Mouse (Mus musculus): Measurements from ENCODE around the gene Myct1. TPM values are rescaled to one million over a fixed set of nuclear protein-coding genes. Genes with fewer than 3 reads are reported as not detected.

Myct1 gene
- 1 to 10 TPM; 4.2 to 5.7 TPM for total RNA-seq (2021)
- long read RNA-seq, experiment 1, partial matches to known transcripts, result 0 of 4 reads
- long read RNA-seq, experiment 1, other reads (novel, unspliced or antisense), result 1 of 4 reads
- long read RNA-seq, experiment 2, partial matches to known transcripts, result 0 of 4 reads
- long read RNA-seq, experiment 2, other reads (novel, unspliced or antisense), result 1 of 4 reads

DNA sequence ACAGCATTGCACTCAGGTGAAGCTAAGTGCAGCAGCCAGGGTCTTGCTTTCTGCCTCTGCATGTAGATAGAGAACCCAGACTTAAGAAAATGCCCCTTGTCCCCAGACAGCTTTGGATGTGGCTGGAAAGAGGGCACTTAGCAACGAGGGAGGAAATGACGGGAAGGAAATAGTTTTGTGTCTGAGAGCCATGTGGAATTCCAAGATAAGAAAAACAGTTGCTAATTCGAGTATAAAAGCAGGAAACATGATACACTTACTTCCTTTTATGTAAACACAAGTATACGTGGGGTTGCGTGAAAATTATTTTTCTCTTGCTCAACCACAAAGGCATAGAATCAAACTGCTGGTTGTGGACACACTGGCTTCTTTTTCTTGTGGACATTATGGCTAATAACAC lies at the start of gene Myct1:
Myct1 (plus strand) TSS at position 312 of the 400 bp plus-strand sequence.
- DNase-seq, result no peak

- no peak for DNase-seq
Measured at GRCm38 (mm10) chr10:5546428-5546827, 47.1 kb upstream of the Myct1 start.

- DNase-seq, result no peak
Measured at GRCm38 (mm10) chr10:5547769-5548168, 45.8 kb upstream of the Myct1 start.

DNA sequence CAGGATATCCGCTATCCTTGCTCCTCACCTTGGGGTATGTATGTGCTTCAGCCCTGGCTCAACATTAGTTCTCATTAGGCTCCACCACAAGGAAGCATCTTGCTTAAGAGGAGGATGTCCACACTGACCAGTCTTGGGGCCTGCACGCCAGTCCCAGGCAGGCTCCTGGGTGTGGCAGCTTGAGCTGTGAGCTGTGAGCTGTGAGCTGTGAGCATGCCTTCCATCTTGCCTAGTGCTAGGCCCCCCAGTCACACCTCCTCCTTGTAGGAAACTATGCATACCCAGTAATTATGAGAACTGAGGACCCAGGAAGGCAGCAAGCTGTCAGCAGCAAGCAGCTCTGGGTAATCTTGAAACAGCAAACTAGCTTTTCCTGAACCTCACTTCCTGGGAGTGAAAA lies 44.9 kb upstream of the Myct1 start:
- no peak for DNase-seq

- DNase-seq, result no peak
Measured at GRCm38 (mm10) chr10:5549871-5550167, 43.8 kb upstream of the Myct1 start.

- peak; percentile 26 for DNase-seq
Measured at GRCm38 (mm10) chr10:5550168-5551021, 43.2 kb upstream of the Myct1 start.

DNA sequence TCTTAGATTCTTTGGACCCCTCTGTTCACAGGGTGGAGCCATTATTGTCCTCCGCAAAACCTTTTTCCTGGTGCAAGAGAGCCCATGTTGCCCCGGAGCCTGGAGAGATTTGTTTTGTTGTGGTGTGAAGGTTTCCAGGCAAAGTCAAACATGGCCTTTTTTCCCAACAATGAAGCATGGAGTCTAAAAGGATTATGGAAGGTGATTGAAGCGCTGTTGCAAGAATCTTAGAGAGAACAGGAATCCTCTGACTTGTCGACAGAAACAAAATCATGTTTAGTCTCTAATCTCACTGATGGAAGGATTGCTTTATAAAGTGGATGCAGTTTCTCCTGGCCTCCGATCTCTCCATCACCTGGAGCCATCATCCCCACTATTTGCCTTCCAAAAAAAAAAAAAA lies 42.2 kb upstream of the Myct1 start, which contains the start of gene Syne1:
Syne1 (minus strand) TSS at position 101 of the 400 bp plus-strand sequence.
- DNase-seq, result no peak

- peak; percentile 10 for DNase-seq
Measured at GRCm38 (mm10) chr10:5554941-5555340, 38.6 kb upstream of the Myct1 start.

DNA sequence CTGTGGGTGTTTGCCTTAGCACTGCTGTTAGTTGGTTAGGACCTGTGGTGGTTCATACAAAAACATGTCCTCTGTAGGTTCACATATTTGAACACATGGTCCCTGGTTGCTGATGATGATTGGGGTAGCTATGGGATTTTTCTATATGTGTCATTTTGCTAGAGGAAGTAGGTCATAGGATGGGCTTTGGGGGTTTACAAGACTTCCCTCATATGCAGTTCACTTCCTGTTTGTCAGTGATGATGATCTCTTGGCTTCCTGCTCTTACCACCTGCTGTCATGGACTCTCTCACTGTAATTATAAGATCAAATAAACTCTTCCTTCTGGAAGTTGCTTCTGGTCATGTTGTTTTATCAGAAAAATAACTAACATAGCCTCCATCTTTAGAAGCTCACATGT lies 34.8 kb upstream of the Myct1 start:
- DNase-seq, result no peak

DNA sequence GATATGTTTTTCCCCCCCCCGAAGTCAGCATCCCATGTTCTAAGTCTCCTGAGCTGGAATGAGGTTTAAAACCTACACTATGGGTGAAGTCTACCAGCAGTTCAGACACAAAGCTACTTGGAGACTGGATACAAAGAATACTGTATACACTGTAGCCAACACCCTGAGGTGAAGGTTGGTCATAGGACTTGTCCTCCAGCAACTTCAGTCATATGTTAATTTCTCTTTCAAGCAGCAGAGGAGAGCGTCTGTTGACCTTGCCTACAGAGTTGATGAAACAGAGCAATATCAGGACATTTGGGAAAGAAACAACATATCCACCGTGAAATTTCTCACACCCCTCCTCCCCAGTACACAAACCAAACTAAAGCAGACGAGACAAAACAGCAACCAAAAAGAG lies 33.0 kb upstream of the Myct1 start:
- no peak for DNase-seq

DNA sequence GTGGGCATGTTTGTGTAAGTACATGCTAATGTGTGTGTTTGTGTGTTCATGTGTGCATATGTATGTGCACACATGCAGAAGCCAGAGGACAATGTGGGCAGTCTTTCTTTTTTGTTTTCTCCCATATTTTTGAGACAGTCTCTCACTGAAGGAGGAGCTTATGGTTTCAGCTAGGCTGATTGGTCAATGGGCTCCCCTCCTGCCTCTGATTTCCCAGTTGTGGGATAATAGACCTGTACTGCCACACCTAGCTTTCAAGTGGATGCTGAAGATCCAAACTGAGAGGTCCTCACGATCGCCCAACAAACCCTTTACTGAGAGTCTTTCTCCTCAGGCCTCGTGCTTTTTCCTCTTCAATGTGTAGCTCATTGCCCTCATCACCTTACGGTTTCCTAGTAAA lies 31.9 kb upstream of the Myct1 start:
- DNase-seq, result no peak

- no peak for DNase-seq
Measured at GRCm38 (mm10) chr10:5568991-5569390, 24.6 kb upstream of the Myct1 start.

- no peak for DNase-seq
Measured at GRCm38 (mm10) chr10:5570059-5570458, 23.5 kb upstream of the Myct1 start.

GRCm38 (mm10) chr10:5571332-5571731 lies 22.2 kb upstream of the Myct1 start:
- no peak for DNase-seq

DNA sequence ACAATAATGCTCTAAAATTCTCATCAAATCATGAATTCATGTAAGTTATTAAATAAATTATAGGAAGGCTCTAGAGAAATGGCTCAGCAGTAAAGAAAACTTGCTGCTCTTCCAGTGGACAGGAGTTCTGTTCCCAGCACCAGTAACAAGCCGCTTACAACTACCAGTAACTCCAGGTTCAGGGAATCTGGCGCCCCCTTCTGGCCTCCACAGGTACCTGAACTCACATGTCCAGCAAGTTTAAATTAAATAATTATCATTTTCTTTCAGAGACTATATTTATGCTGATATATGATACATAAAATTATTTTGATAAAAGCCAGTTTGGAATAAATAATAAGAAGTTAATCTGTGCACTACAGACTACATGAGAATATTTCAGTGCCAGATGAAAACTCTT lies 20.2 kb upstream of the Myct1 start:
- no peak for DNase-seq

DNA sequence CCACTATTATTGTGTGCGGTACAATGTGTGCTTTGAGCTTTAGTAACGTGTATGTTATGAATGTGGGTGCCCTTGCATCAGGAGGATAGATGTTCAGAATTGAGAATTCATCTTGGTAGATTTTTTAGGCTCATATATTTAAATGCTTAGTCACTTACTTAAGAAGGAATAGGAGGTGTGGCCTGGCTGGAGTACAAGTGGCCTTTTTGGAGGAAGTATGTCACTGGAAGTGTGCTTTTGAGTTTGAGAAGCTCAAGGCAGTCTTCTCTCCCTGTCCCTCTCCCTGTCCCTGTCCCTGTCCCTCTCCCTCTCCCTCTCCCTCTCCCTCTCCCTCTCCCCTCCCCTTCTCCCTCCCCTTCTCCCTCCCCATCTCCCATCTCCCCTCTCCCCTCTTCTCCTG lies 2.5 kb upstream of the Myct1 start:
- DNase-seq, result no peak

DNA sequence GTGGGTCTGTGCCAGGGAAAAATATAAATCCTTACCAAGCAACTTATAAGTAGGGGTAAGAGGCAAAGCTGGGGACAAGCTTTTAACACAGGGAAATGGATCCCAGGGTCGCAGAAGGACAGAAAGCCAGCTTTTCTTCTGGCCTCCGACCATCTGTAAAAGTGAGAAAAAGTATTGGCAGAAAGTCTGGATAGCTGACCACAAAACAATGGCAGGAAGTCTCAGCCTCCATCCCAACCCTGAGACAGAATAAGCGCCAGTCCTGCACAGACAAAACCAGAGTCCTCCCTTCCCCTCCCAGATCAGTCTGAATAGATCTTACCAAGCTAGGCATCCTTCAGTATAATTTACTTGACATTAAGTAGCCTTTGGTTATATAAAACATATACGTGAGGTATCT lies 1.6 kb upstream of the Myct1 start:
- DNase-seq, result peak; percentile 21

DNA sequence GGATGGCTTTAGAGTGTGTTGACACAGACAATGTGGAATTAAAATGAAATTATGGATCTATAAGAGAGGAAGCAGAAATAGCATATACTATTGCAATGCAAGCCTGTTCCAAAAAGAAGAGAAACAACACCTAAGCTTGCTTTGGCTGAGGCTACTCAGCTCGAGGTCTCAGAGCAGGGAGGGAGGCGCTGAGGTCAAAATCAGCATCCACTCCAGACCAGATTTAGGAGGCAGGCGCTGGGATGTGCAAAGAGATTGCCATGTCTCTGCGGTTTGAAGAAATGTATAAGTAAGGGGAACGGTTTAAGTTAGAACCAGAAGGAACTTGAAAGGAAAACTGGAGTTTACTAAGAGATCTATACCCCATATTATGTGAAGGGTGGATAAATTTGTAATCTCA lies 882 bp downstream of the Myct1 start:
- DNase-seq, result no peak

DNA sequence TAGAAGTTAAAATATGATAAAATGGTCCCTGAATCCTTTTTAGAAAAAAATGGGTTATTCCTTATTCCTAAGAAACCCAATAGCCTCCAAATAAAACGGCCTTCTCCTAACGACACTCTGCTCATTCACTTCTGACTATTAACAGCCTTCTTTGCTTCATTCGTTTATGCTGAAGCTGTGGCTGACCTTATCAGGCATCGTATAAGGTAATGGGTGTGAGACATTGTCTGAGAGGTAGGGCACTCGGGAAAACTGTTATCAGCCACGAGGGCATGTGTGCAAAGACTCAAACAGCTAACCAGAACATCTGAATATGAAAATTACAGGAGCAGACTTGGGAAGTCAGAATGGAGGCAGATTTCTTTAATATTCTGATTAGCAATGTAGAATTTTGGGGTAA lies 3.0 kb downstream of the Myct1 start:
- DNase-seq, result no peak

DNA sequence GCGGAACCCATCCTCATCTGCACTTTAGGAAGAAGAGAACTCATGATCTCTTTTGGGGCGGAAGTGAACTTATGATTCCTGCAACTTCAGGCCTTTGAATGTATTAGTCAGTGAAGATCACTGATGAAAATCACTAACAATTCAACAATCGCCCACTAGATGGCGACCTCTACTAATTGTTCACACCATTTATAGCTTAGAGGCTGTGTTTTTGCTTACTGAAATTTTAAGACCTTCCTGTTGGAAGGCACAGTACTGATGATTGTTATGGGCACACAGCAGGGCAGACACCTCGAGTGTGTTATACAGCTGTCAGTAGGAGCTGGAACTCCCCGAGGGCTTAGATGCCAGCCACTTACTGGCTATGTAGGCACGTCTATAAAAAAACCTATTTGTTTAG lies 6.5 kb downstream of the Myct1 start:
- DNase-seq, result no peak

GRCm38 (mm10) chr10:5603512-5603911 lies 9.9 kb downstream of the Myct1 start:
- no peak for DNase-seq

GRCm38 (mm10) chr10:5604371-5604770 lies 10.8 kb downstream of the Myct1 start:
- no peak for DNase-seq

GRCm38 (mm10) chr10:5608874-5609273 lies 15.3 kb downstream of the Myct1 start:
- DNase-seq, result no peak
